Mouse (Mus musculus) MEL (cell line): ENCODE data around the gene Mrpl1. TPM values are rescaled to one million over a fixed set of nuclear protein-coding genes. Genes with fewer than 3 reads are reported as not detected.

Experiments
- DNase-seq: peaks from one replicate; pipeline ENCODE4 v3.0.0; 2011; ENCODE audit warnings: low read depth, low spot score
- H3K27ac ChIP-seq: 2 replicates; pipeline ENCODE4 v1.5.1; 2012; ENCODE audit warnings: low read depth, mild to moderate bottlenecking, control low read depth, low read length, moderate library complexity; ENCODE audit not compliant: control insufficient read depth
- H3K27me3 ChIP-seq, 2 experiments: fragments of 150-350 bp in 1 of 2; sonication (generic) in 1 of 2; 2 replicates each; pipeline ENCODE4 v1.6.1; 2012; ENCODE audit warnings: low read length in 2 of 2, mild to moderate bottlenecking in 2 of 2, improper control_type of control experiment in 1 of 2, moderate library complexity in 1 of 2; ENCODE audit not compliant: insufficient read depth in 2 of 2, control insufficient read depth in 1 of 2
- H3K36me3 ChIP-seq, 2 experiments: 2 replicates each; pipeline ENCODE4 v1.6.1; 2012 to 2014; ENCODE audit warnings: low read length in 2 of 2, improper control_type of control experiment in 1 of 2, inconsistent platforms in 1 of 2, mild to moderate bottlenecking in 1 of 2; ENCODE audit not compliant: insufficient read depth in 2 of 2, control insufficient read depth in 1 of 2
- H3K4me1 ChIP-seq, 2 experiments: fragments of 150-350 bp in 1 of 2; sonication (generic) in 1 of 2; 2 replicates each; pipeline ENCODE4 v1.6.1; 2012; ENCODE audit warnings: low read length in 2 of 2, improper control_type of control experiment in 1 of 2, mild to moderate bottlenecking in 1 of 2; ENCODE audit not compliant: insufficient read depth in 2 of 2, control insufficient read depth in 1 of 2
- H3K4me3 ChIP-seq, 2 experiments: fragments of 150-350 bp in 1 of 2; sonication (generic) in 1 of 2; 2 replicates each; pipeline ENCODE4 v1.5.1; 2012; ENCODE audit warnings: low read depth in 2 of 2, low read length in 2 of 2, mild to moderate bottlenecking in 2 of 2, moderate library complexity in 2 of 2, control low read depth in 1 of 2, improper control_type of control experiment in 1 of 2; ENCODE audit not compliant: control insufficient read depth in 1 of 2, insufficient read depth in 1 of 2
- H3K79me2 ChIP-seq: 2 replicates; pipeline ENCODE4 v1.6.1; 2012; ENCODE audit warnings: mild to moderate bottlenecking, low read length, moderate library complexity; ENCODE audit not compliant: control insufficient read depth, poor library complexity, insufficient read depth
- H3K9ac ChIP-seq: 2 replicates; pipeline ENCODE4 v1.6.1; 2012; ENCODE audit warnings: low read depth, mild to moderate bottlenecking, control low read depth, low read length, moderate library complexity; ENCODE audit not compliant: control insufficient read depth, poor library complexity, severe bottlenecking
- H3K9me3 ChIP-seq: fragments of 150-350 bp; sonication (generic); replicated peaks from 2 replicates; pipeline ENCODE4 v1.6.1; 2012; ENCODE audit warnings: mild to moderate bottlenecking, low read length, improper control_type of control experiment, moderate library complexity; ENCODE audit not compliant: insufficient read depth
- CHD1 ChIP-seq: IDR thresholded peaks from 2 replicates; pipeline ENCODE4 v1.6.1; 2012; ENCODE audit warnings: low read depth, mild to moderate bottlenecking, inconsistent platforms, low read length, improper control_type of control experiment
- CHD2 ChIP-seq: IDR thresholded peaks from 2 replicates; pipeline ENCODE4 v1.6.1; 2011; ENCODE audit warnings: low read length, improper control_type of control experiment
- CTCF ChIP-seq, 3 experiments: IDR thresholded peaks in 2 of 3; conservative IDR thresholded peaks in 1 of 3; 2 replicates each; pipeline ENCODE4 v1.5.1; 2011 to 2012; ENCODE audit warnings: low read length in 3 of 3, low read depth in 2 of 3, mild to moderate bottlenecking in 2 of 3, improper control_type of control experiment in 1 of 3, inconsistent platforms in 1 of 3, mixed read lengths in 1 of 3, moderate library complexity in 1 of 3; ENCODE audit not compliant: control insufficient read depth in 1 of 3, insufficient read depth in 1 of 3, poor library complexity in 1 of 3, severe bottlenecking in 1 of 3
- E2F4 ChIP-seq: IDR thresholded peaks from 2 replicates; pipeline ENCODE4 v1.6.1; 2011; ENCODE audit warnings: low read depth, low read length, improper control_type of control experiment, borderline replicate concordance
- ELF1 ChIP-seq: IDR thresholded peaks from 2 replicates; pipeline ENCODE4 v1.6.1; 2014; ENCODE audit warnings: low read depth, mild to moderate bottlenecking, inconsistent platforms, low read length, improper control_type of control experiment, moderate library complexity
- EP300 ChIP-seq, 2 experiments: IDR thresholded peaks; 2 replicates each; pipeline ENCODE4 v1.6.1; 2011; ENCODE audit warnings: improper control_type of control experiment in 2 of 2, low read length in 2 of 2, low read depth in 1 of 2, mild to moderate bottlenecking in 1 of 2
- HCFC1 ChIP-seq: IDR thresholded peaks from 2 replicates; pipeline ENCODE4 v1.6.1; 2012; ENCODE audit warnings: low read depth, mild to moderate bottlenecking, inconsistent platforms, low read length, improper control_type of control experiment, moderate library complexity
- JUND ChIP-seq: IDR thresholded peaks from 2 replicates; pipeline ENCODE4 v1.6.1; 2011; ENCODE audit warnings: low read depth, mild to moderate bottlenecking, improper control_type of control experiment, low read length
- KAT2A ChIP-seq: conservative IDR thresholded peaks from 2 replicates; pipeline ENCODE4 v1.6.1; 2012; ENCODE audit warnings: low read depth, low read length, improper control_type of control experiment, inconsistent platforms
- MAX ChIP-seq: IDR thresholded peaks from 2 replicates; pipeline ENCODE4 v1.6.1; 2011; ENCODE audit warnings: low read length, improper control_type of control experiment
- MAZ ChIP-seq: IDR thresholded peaks from 2 replicates; pipeline ENCODE4 v1.6.1; 2012; ENCODE audit warnings: low read depth, mild to moderate bottlenecking, inconsistent platforms, low read length, improper control_type of control experiment
- MEF2A ChIP-seq: IDR thresholded peaks from 2 replicates; pipeline ENCODE4 v1.6.1; 2014; ENCODE audit warnings: low read depth, mild to moderate bottlenecking, inconsistent platforms, low read length, improper control_type of control experiment; ENCODE audit not compliant: poor library complexity, insufficient replicate concordance, severe bottlenecking; ENCODE audit errors: extremely low read depth
- NELFE ChIP-seq: IDR thresholded peaks from 2 replicates; pipeline ENCODE4 v1.6.1; 2011; ENCODE audit warnings: low read depth, low read length, improper control_type of control experiment
- NRF1 ChIP-seq: IDR thresholded peaks from 2 replicates; pipeline ENCODE4 v1.6.1; 2014; ENCODE audit warnings: low read depth, mild to moderate bottlenecking, inconsistent platforms, low read length, improper control_type of control experiment, moderate library complexity; ENCODE audit not compliant: poor library complexity, insufficient read depth, severe bottlenecking
- POLR2A ChIP-seq, 2 experiments: IDR thresholded peaks; 2 replicates each; pipeline ENCODE4 v1.6.1; 2011 to 2012; ENCODE audit warnings: low read length in 2 of 2, mild to moderate bottlenecking in 2 of 2, control low read depth in 1 of 2, improper control_type of control experiment in 1 of 2, low read depth in 1 of 2, moderate library complexity in 1 of 2; ENCODE audit not compliant: control insufficient read depth in 1 of 2, insufficient read depth in 1 of 2, poor library complexity in 1 of 2
- POLR2AphosphoS5 ChIP-seq: IDR thresholded peaks from 2 replicates; pipeline ENCODE4 v1.6.1; 2012; ENCODE audit warnings: low read depth, borderline replicate concordance, mild to moderate bottlenecking, inconsistent platforms, low read length, moderate library complexity, mixed read lengths
- RCOR1 ChIP-seq: IDR thresholded peaks from 2 replicates; pipeline ENCODE4 v1.6.1; 2012; ENCODE audit warnings: low read depth, mild to moderate bottlenecking, inconsistent platforms, low read length, improper control_type of control experiment
- SIN3A ChIP-seq: IDR thresholded peaks from 2 replicates; pipeline ENCODE4 v1.6.1; 2012; ENCODE audit warnings: low read length, improper control_type of control experiment, inconsistent platforms
- TAL1 ChIP-seq: IDR thresholded peaks from 2 replicates; pipeline ENCODE4 v1.6.1; 2012; ENCODE audit warnings: mild to moderate bottlenecking, inconsistent platforms, low read length, moderate library complexity, mixed read lengths
- UBTF ChIP-seq: IDR thresholded peaks from 2 replicates; pipeline ENCODE4 v1.6.1; 2012; ENCODE audit warnings: low read depth, mild to moderate bottlenecking, inconsistent platforms, low read length, improper control_type of control experiment, moderate library complexity, borderline replicate concordance; ENCODE audit not compliant: insufficient read depth
- USF1 ChIP-seq: IDR thresholded peaks from 2 replicates; pipeline ENCODE4 v1.6.1; 2014; ENCODE audit warnings: low read depth, mild to moderate bottlenecking, inconsistent platforms, low read length, improper control_type of control experiment, moderate library complexity
- ZC3H11A ChIP-seq: IDR thresholded peaks from 2 replicates; pipeline ENCODE4 v1.6.1; 2012; ENCODE audit warnings: low read depth, mild to moderate bottlenecking, inconsistent platforms, low read length, improper control_type of control experiment
- ZKSCAN1 ChIP-seq: IDR thresholded peaks from 2 replicates; pipeline ENCODE4 v1.6.1; 2012; ENCODE audit warnings: low read depth, mild to moderate bottlenecking, inconsistent platforms, low read length, improper control_type of control experiment, moderate library complexity
- ZNF384 ChIP-seq: IDR thresholded peaks from 2 replicates; pipeline ENCODE4 v1.6.1; 2012; ENCODE audit warnings: low read depth, mild to moderate bottlenecking, inconsistent platforms, low read length, improper control_type of control experiment
- polyA plus RNA-seq, 2 experiments: library from polyadenylated mRNA; stranded (reverse) in 1 of 2; unstranded in 1 of 2; fragments of >175 nt in 1 of 2; fragments of >200 nt in 1 of 2; gene quantifications; 2 replicates each; pipeline versions ENCODE4 v1.2.1 to v1.2.4; 2012; ENCODE audit warnings: low replicate concordance in 2 of 2, low read depth in 1 of 2; ENCODE audit not compliant: insufficient read length in 2 of 2, insufficient read depth in 1 of 2, missing spikeins in 1 of 2
- total RNA-seq: library from RNA; depleted of rRNA; stranded (reverse); fragments of 300-350 nt; gene quantifications from 2 replicates; pipeline ENCODE4 v1.2.3, GENCODE M21; 2012

Mrpl1 gene
- total and polyA plus RNA-seq, 3 experiments = 22.0 to 26.2 TPM; not detected in 1

GRCm38 (mm10) chr5:96226490-96226889 is 17.2 kb downstream of the Mrpl1 start:
- no peak overlapping the region for H3K27ac ChIP-seq
- DNase-seq = no peak
- H3K4me3 ChIP-seq = no peak overlapping the region
- H3K79me2 ChIP-seq = no peaks in the 10 kb centered on the region
- no peak for TF ChIP-seq CTCF (IDR thresholded peaks at IDR 0.05 in 2 of 3, conservative IDR thresholded peaks at IDR 0.05 in 1 of 3; ENCODE audit: control insufficient read depth in 1 of 3, insufficient read depth in 1 of 3, low read depth in 2 of 3, low read length in 3 of 3, poor library complexity in 1 of 3, severe bottlenecking in 1 of 3)
- TF ChIP-seq TAL1 = no peak
- no peak for TF ChIP-seq KAT2A
- TF ChIP-seq MAZ = no peak
- TF ChIP-seq USF1 = no peak
- TF ChIP-seq SIN3A = no peak
- TF ChIP-seq HCFC1 = no peak
- no peak for TF ChIP-seq ZC3H11A
- TF ChIP-seq UBTF = no peak
- no peak overlapping the region for H3K9ac ChIP-seq
- no peaks in the 10 kb centered on the region for H3K9me3 ChIP-seq
- peaks cover 3 to 11% of the 10 kb centered on the region in 2 experiments for H3K36me3 ChIP-seq
- H3K4me1 ChIP-seq = peaks cover 4 to 8% of the 10 kb centered on the region in 2 experiments; a peak in 3 of 4 replicates
- H3K27me3 ChIP-seq = no peaks in the 10 kb centered on the region

- no peaks in the 10 kb centered on the region for H3K9me3 ChIP-seq
- no peaks in the 10 kb centered on the region for H3K27me3 ChIP-seq
- no peaks in the 10 kb centered on the region for H3K79me2 ChIP-seq
- no peak overlapping the region for H3K4me3 ChIP-seq
- no peaks in the 10 kb centered on the region; a peak in 2 of 4 replicates for H3K36me3 ChIP-seq
- TF ChIP-seq RCOR1 (no peak), ZNF384 (no peak), CHD1 (no peak), ZKSCAN1 (no peak), POLR2A (IDR thresholded peaks at IDR 0.05; ENCODE audit: control insufficient read depth in 1 of 2, insufficient read depth in 1 of 2, low read depth in 1 of 2, low read length in 2 of 2, poor library complexity in 1 of 2) (no peak), CHD2 (no peak), KAT2A (no peak), ELF1 (no peak), USF1 (no peak), MAX (no peak), E2F4 (no peak), NELFE (no peak), NRF1 (no peak), MEF2A (no peak), EP300 (IDR thresholded peaks at IDR 0.05; ENCODE audit: low read depth in 1 of 2, low read length in 2 of 2) (no peak), JUND (no peak), POLR2AphosphoS5 (no peak)
- no peaks in the 10 kb centered on the region for H3K4me1 ChIP-seq
- H3K27ac ChIP-seq = no peak overlapping the region
- DNase-seq = no peak
- H3K9ac ChIP-seq = no peak overlapping the region
Measured at GRCm38 (mm10) chr5:96228967-96229366, 19.7 kb downstream of the Mrpl1 start.
